Mouse (Mus musculus) adipocyte (in vitro differentiated cells): ENCODE results near the gene Phlda3.

Experiments used
- DNase-seq: peaks from one replicate; pipeline ENCODE4 v3.0.0-alpha.2; 2016; ENCODE audit warnings: low spot score

The Phlda3 gene

GRCm38 (mm10) chr1:135759685-135760084 lies 6.2 kb upstream of the Phlda3 start:
- DNase-seq = peak; percentile 64

DNA sequence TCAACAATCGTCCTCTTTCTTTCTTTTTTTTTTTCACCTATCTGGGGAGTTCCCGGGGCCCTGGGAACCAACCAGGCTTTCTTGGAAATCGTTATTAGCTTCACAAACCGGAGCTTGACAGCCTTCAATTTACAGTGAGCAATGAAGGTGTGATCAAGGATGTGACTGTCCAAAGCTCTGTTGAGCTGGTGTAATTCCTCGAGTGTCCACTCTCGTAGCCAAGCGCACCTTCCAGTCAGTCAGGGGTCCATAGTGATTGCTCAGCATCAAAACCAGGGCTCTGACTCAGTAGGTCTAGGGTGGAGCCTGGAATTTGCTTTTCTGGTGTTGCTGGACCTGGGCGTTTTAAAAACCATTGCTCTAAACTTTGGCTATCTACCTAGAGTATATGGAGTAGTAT lies 5.7 kb upstream of the Phlda3 start:
- no peak for DNase-seq

DNA sequence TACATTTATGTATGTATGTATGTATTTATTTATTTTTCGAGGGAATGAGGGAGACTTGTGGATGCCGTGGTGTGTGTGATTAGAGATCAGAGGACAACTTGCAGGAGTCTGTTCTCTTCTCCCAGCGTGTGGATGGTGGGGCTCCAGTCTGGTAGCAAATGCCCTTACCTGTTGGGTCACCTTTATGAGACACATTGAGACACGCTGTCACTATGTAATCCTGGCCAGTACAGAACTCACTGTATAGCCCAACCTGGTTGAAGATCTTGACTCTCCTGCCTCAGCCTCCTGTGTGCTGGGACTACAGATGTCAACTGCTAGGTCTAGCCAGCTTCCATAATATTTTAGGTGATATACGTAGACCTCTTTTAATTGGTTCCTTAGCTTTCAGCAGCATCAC lies 4.2 kb upstream of the Phlda3 start:
- no peak for DNase-seq

DNA sequence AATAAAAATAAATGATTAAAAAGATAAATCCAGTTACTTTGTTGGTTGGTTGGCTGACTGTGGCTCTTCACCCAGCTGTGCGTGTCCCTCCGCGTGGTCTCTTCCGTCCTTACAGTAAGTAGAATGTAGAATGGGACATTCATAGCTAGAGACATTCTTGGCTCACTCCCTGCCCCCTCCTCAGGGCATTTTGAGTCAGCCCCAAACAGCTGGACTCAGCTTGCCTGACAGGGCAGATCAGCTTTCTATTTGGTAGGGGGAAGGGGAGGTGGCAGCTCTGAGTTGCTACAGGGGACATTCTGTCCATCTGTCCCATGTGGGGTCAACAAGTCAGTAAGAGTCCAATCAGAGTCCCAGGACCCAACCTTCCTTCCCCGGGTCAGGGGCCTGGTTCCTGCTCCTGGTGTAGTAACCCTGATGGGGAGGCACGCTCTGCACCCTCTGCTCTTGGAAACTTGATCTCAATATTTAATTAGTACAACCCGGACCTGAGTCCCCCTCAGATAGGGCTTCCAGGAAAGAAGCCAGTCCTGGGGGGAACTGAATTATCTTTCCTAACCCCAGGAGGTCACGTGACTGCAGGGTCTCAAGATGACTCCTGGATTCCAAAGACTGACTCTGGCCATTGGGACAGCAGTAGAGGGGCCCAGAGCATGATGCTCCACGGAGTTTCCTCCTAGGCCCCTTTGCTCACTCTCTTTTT lies 2.3 kb upstream of the Phlda3 start:
- no peak for DNase-seq

DNA sequence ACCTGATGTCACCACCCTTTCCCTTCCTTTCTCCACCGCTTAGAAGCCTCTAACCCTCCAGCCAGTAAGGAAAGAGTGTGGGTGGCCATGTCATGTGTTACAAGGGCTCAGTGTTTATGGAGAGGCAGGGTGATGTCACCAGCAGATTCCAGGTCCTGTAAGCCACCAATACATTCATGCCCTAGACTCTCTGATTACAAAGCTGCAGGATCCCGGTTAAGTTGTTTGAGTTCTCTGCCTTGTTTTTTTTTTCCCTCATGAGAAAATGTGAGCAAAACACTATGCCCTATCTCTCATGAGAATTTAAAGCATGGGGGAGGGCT lies 1.8 kb upstream of the Phlda3 start:
- DNase-seq = no peak

- DNase-seq = peak; percentile 48
Measured at GRCm38 (mm10) chr1:135766592-135767306, 830 bp downstream of the Phlda3 start.

- peak; percentile 83 for DNase-seq
Measured at GRCm38 (mm10) chr1:135767324-135767890, 1.5 kb downstream of the Phlda3 start.

DNA sequence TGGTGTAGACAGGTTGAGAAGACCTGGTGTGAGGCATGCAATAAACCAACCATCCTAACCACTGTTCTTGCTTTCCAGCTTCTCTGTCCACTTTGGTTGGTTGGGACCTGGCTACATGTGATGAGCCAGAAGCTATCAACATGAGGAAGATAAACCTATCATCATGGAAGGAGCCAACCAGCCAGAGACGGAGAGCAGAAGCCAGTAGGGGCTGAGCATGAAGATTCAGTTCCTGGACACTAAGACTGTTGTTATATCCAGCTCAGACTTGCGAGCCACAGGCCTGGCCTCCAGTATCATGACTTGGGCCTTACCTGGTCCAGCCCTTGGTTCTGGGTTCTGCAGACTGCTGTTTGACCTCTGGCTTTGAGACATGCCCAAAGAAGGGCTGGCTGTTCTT lies 2.5 kb downstream of the Phlda3 start:
- DNase-seq = peak; percentile 36

DNA sequence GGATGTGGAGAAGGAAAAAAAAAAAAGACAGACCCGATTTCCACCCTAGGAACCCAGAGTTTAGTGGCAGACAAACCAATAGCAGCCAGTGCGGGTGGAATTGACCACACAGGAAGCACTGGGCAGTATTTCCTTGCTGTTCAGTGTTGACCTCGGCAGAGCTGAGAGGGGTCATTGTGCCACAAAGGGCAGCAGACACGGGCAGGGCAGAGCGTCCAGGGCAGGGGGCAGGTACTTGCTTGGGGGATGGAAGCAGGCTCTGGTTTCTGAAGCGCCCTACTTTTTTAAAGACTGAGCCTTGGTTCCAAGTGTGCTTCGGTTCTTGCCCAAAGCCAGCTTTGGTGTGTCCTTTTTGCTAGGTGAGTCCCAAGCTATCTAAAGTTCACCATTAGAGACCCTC lies 4.3 kb downstream of the Phlda3 start:
- DNase-seq = no peak

GRCm38 (mm10) chr1:135770896-135771572 lies 5.1 kb downstream of the Phlda3 start:
- DNase-seq = peak; percentile 86

GRCm38 (mm10) chr1:135771573-135771970 lies 5.7 kb downstream of the Phlda3 start:
- DNase-seq = peak; percentile 25

DNA sequence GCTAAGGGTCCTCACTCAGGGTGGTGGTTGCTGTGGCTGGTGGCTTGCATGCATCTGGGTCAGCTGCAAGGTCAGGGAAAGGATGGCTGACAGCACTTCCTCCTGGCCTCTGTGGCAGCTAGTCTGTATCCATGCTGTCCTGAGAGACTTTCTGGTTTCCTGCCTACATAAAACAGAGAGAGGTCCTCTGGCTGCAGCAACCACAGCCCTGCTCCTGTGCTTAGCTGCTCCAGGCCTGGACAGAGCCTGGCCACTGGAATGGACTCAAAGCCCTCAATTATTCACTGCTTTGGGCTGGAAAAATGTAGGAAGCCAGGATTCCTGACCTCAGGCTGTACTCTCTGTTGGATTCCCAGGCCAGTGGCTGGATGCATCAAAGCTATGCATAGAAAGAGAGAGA lies 10.7 kb downstream of the Phlda3 start:
- peak; percentile 50 for DNase-seq

DNA sequence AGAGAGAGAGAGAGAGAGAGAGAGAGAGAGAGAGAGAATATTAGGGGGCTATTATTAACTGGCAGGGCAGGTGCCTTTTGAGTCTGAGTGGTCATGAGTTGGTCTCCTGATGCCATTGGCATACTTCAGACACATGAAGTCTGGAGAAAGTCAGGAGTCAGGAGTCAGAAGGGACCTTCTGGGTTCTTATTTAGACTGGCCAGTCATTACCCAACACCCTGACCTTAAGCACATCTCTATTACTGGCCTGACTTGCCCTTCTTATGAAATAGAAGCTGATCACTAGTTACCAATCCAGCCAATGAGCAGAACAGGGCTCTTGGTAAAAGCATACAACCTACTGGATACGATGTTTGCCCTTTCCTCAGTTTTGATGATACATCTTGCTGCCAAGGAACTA lies 11.1 kb downstream of the Phlda3 start:
- peak; percentile 81 for DNase-seq

DNA sequence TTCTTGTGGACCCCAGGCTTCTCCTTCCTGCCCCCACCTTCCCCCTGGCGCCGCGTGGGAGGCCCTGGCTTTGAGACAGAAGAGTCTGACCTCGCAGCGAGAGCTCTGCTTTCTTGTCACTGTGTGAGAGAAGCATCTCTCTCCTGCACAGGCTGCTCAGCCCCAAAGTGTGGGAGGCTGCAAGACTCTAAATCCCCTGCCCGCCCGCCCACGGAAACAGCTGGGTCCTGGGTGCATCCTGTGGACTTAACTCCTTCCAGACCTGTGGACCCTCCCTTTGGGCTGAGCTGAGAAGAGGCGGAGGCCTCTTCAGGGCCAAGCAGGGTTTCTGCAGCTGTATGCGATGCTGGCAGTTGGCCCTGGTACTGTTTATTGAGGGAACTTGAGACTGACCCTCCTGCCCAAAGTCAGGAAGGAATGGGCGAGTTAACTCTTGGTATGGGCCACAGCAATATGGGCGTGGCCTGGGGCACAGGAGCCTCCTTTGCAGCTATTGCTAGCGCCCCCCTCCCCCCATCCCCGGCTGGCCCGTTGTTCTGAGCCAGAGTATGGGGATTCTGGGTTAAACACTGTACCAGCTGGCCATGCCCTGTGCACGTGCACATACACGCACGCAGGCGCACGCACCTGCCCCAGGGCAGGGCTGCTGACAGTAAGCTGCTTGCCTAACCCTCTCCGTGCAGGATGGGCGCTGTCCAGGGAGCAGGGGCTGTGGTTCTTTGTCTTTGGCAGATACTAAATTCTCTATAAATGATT lies 13.0 kb downstream of the Phlda3 start, which contains the start of gene Tnni1:
Tnni1 (plus strand) TSS at position 655 of the 756 bp plus-strand sequence.
- DNase-seq = no peak

DNA sequence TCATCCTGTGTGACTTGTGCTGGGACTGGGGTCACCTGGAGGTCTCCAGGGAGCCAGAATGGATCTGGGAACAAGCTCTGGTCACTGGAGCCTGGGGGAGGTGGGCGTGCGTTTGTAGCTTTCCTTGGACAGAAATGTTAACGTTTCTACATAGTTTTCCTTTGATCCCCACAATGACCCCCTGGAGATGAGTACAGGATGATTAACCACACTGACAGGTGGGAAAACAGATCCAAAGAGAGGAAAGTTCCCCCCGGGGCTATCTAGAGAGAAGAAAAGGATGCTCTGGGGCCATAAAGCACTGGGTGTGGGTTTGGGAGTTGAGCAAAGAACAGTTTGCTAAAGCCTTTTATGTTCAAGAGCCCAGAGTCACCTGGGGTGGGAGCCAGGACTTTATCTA lies 14.7 kb downstream of the Phlda3 start:
- DNase-seq = no peak

GRCm38 (mm10) chr1:135781220-135781619 lies 15.3 kb downstream of the Phlda3 start:
- DNase-seq = peak; percentile 80

DNA sequence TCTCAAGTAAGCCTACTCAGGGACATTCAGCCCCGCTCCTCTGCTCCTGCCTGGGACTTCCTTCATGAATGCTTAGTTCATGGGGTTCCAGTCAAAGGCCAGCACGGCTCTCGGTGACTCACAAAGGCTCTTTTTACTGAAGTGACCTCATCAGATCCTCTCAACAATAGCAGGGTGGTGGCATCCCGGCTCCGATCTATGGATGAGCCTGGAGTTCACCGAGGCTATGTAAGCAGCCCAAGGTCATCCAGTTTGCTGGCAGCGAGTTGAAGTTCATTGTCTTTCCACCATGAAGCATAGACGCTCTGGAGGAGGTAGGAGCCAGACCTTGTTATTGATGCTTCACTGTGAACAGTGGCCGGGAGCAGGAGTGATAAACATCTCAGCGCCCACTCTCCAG lies 16.9 kb downstream of the Phlda3 start:
- no peak for DNase-seq

- DNase-seq = peak; percentile 91
Measured at GRCm38 (mm10) chr1:135787799-135788198, 21.9 kb downstream of the Phlda3 start.

GRCm38 (mm10) chr1:135788708-135789107 lies 22.8 kb downstream of the Phlda3 start:
- DNase-seq = peak; percentile 39

DNA sequence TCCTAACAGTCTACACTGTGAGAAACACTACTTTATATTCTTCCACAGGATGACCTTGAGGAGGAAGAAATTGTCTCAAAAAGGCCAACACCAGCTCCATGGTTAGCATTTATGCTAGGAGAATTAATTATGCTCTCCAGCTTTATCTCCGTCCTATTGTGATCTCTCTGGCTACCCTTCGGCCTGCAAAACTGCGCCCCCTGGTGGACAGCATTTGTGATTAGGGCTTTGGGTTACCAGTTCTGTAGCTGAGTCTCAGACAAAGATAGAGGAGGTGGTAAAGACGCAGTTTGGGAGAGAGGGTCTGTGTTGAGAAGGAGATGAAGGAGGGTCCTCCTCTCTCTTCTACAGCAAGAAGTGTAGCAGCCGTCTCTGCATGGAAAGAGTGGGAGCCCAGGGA lies 23.9 kb downstream of the Phlda3 start:
- peak; percentile 76 for DNase-seq

DNA sequence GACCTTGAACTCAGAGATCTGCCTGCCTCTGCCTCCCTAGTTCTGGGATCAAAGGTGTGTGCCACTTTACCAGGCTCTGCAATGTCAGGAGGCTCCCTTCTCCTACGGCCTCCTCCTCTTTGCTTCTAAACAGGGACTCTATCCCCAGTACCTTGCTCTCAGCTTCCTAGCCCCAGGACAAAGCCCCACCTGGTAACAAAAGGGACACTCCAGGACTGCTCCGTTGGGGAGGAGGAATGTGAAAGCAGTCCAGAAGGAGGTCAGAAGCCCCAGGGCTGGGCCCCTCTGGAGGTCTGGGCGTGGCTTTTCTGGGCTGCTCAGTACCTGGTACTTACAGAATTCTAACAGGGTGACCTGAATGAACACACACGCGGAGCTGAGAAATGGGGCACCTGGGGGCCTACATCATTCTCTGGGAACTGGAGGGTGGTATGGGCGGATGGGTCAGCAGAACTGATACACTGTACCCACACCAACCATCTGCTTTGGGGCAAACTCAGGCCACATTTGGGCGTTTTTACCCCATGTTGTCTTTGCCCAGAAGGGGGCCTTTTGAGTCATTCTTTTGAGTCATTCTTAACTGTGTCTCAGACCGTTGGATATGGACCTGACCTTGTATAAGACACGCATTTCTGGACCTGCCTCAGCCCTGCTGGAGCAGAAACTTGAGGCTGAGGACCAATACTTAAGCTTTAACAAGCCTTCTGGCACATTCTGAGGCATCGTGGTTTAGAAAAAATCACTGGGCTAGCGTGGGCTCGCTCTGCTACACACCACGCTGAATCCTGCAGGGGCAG lies 26.4 kb downstream of the Phlda3 start:
- DNase-seq = no peak
